Mouse (Mus musculus) gastrocnemius, adult 18-20 months (tissue): ENCODE results near the gene Prkcd. TPM values are rescaled to one million over a fixed set of nuclear protein-coding genes. Genes with fewer than 3 reads are reported as not detected.

ENCODE experiments used
- DNase-seq: peaks from one replicate; pipeline ENCODE4 v3.0.0; 2021; ENCODE audit warnings: low spot score
- total RNA-seq, 2 experiments: library from RNA; stranded (reverse); gene quantifications; 2 replicates each; pipeline ENCODE4 v1.2.3; 2021

Gene Prkcd
- total RNA-seq, 2 experiments from 2014 or later: 7.8 to 10.4 TPM

- DNase-seq: no peak
Measured at GRCm38 (mm10) chr14:30575791-30576190, 50.2 kb downstream of the Prkcd start.

GRCm38 (mm10) chr14:30573983-30574584 lies 51.9 kb downstream of the Prkcd start:
- peak; percentile 79 for DNase-seq

- DNase-seq: no peak
Measured at GRCm38 (mm10) chr14:30573235-30573634, 52.8 kb downstream of the Prkcd start.

- DNase-seq: peak; percentile 48
Measured at GRCm38 (mm10) chr14:30572253-30572652, 53.8 kb downstream of the Prkcd start.

- no peak for DNase-seq
Measured at GRCm38 (mm10) chr14:30570303-30570702, 55.7 kb downstream of the Prkcd start.

- DNase-seq: no peak
Measured at GRCm38 (mm10) chr14:30568016-30568415, 58.0 kb downstream of the Prkcd start.

- DNase-seq: no peak
Measured at GRCm38 (mm10) chr14:30566317-30566716, 59.7 kb downstream of the Prkcd start.

- peak; percentile 79 for DNase-seq
Measured at GRCm38 (mm10) chr14:30564451-30564850, 61.6 kb downstream of the Prkcd start.

GRCm38 (mm10) chr14:30562343-30562742 lies 63.7 kb downstream of the Prkcd start:
- DNase-seq: no peak

- DNase-seq: no peak
Measured at GRCm38 (mm10) chr14:30561470-30562187, 64.4 kb downstream of the Prkcd start.

- DNase-seq: no peak
Measured at GRCm38 (mm10) chr14:30560803-30561389, 65.1 kb downstream of the Prkcd start.

- peak; percentile 82 for DNase-seq
Measured at GRCm38 (mm10) chr14:30559321-30559850, 66.6 kb downstream of the Prkcd start.

GRCm38 (mm10) chr14:30557730-30558129 lies 68.3 kb downstream of the Prkcd start:
- no peak for DNase-seq

GRCm38 (mm10) chr14:30556651-30557050 lies 69.4 kb downstream of the Prkcd start:
- DNase-seq: no peak

GRCm38 (mm10) chr14:30553185-30553584 lies 72.8 kb downstream of the Prkcd start:
- peak; percentile 38 for DNase-seq

GRCm38 (mm10) chr14:30551981-30552380 lies 74.0 kb downstream of the Prkcd start:
- DNase-seq: no peak

GRCm38 (mm10) chr14:30551509-30551908 lies 74.5 kb downstream of the Prkcd start:
- DNase-seq: no peak

GRCm38 (mm10) chr14:30550232-30551070 lies 75.6 kb downstream of the Prkcd start:
- DNase-seq: no peak

- DNase-seq: no peak
Measured at GRCm38 (mm10) chr14:30549777-30550149, 76.2 kb downstream of the Prkcd start.

- DNase-seq: peak; percentile 95
Measured at GRCm38 (mm10) chr14:30548965-30549776, 76.8 kb downstream of the Prkcd start.
